In the genomic region with DNA sequence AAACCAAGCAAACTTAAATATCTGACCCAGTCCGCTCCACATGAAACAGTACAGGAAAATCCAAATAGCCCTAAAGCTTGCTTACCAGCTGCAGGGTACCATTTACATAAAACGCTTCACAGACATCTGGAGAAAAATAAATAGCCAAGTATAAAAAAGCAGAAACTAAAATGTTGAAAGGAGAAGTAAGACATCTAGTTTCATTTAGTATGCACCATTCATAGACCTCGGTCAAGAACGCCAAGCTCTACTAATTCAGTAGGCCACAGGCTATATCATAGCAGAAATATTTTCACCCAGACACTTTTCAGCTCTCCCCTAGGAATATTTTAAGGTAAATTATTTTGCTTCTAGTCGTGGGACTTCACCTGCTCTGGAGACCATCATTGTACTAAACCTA, we compare ENCODE assay signal across 12 mouse cellular contexts. TPM values are rescaled to one million over a fixed set of nuclear protein-coding genes. Genes with fewer than 3 reads are reported as not detected.
DNase-seq lines count a peak whose midpoint lies in the region; ATAC-seq and TF ChIP-seq lines count a peak whose summit lies in the region.
"Had no signal": no experiment of that assay in that cellular context is flagged by ENCODE, and none has a peak within 500 bp of the region (broad histone marks: within the 10 kb centered on the region; RNA-seq: fewer than 3 reads in every experiment).

No protein-coding gene starts in this region.

- peak overlapping the region; percentile 79; the same call in 1 of the 2 replicates for H3K4me3 ChIP-seq in hindbrain, embryonic 10.5 days
- H3K4me3 ChIP-seq in hindbrain, embryonic 11.5 days (ENCODE audit: low read depth, low read length) = no peak overlapping the region
- peak overlapping the region; percentile 54 for H3K4me3 ChIP-seq in bone marrow, adult 2 months (replicated peaks; ENCODE audit: control insufficient read depth, low read depth, low read length)
- H3K4me3 ChIP-seq in forebrain, embryonic 14.5 days (ENCODE audit: low read depth, low read length) = no peak overlapping the region
- H3K4me3 ChIP-seq in midbrain, embryonic 12.5 days = no peak overlapping the region

- no peak for TF ChIP-seq POLR2A in bone marrow, adult 2 months (IDR thresholded peaks at IDR 0.05; ENCODE audit: borderline replicate concordance, control insufficient read depth, low read depth, low read length)

- H3K9ac ChIP-seq in hindbrain, embryonic 11.5 days (ENCODE audit: low read depth, low read length) = no peak overlapping the region
- 0 out of 2 replicates have a peak overlapping the region, but pooled peaks have one; percentile 85 for H3K9ac ChIP-seq in forebrain, embryonic 14.5 days (ENCODE audit: low read length)
- no peak overlapping the region for H3K9ac ChIP-seq in midbrain, embryonic 12.5 days (replicated peaks)

- no peak for DNase-seq in hindbrain, embryonic 10.5 days (ENCODE audit: low spot score)
- no peak for DNase-seq in hindbrain, embryonic 11.5 days (ENCODE audit: low spot score)
- no peak for DNase-seq in forebrain, embryonic 14.5 days (ENCODE audit: low spot score)
- DNase-seq in adrenal gland, postnatal 10 days = no peak
- DNase-seq in left cerebral cortex, adult 11 months (ENCODE audit: low spot score) = no peak
- DNase-seq in cerebellum, postnatal 25 days = no peak
- DNase-seq: thymus, adult 18-20 months had no signal

- no peaks in the 10 kb centered on the region for H3K27me3 ChIP-seq in hindbrain, embryonic 10.5 days (ENCODE audit: insufficient read depth, poor library complexity, severe bottlenecking)
- no peaks in the 10 kb centered on the region for H3K27me3 ChIP-seq in hindbrain, embryonic 11.5 days (ENCODE audit: control insufficient read depth, insufficient read depth, low read length)
- no peaks in the 10 kb centered on the region for H3K27me3 ChIP-seq in forebrain, embryonic 14.5 days (replicated peaks; ENCODE audit: control insufficient read depth, insufficient read depth, low read length)
- H3K27me3 ChIP-seq in midbrain, embryonic 12.5 days = no peaks in the 10 kb centered on the region

- no peak for TF ChIP-seq CTCF in bone marrow, adult 2 months (IDR thresholded peaks at IDR 0.05; ENCODE audit: control insufficient read depth, insufficient read depth, low read length)

- H3K36me3 ChIP-seq in hindbrain, embryonic 10.5 days = 0 out of 2 replicates have a peak, but pooled peaks cover 3% of the 10 kb centered on the region
- H3K36me3 ChIP-seq in hindbrain, embryonic 11.5 days (ENCODE audit: control insufficient read depth, insufficient read depth, low read length) = no peaks in the 10 kb centered on the region
- no peaks in the 10 kb centered on the region for H3K36me3 ChIP-seq in forebrain, embryonic 14.5 days (ENCODE audit: control insufficient read depth, insufficient read depth, low read length)
- H3K36me3 ChIP-seq in midbrain, embryonic 12.5 days = 0 out of 2 replicates have a peak, but pooled peaks cover 5% of the 10 kb centered on the region

- peaks cover 25% of the 10 kb centered on the region for H3K4me1 ChIP-seq in hindbrain, embryonic 10.5 days (replicated peaks)
- no peaks in the 10 kb centered on the region for H3K4me1 ChIP-seq in hindbrain, embryonic 11.5 days (replicated peaks; ENCODE audit: control insufficient read depth, insufficient read depth, low read length)
- peaks cover 2% of the 10 kb centered on the region; the same call in 1 of the 2 replicates for H3K4me1 ChIP-seq in bone marrow, adult 2 months (ENCODE audit: control insufficient read depth, insufficient read depth, low read length)
- peaks cover 10% of the 10 kb centered on the region for H3K4me1 ChIP-seq in forebrain, embryonic 14.5 days (ENCODE audit: control insufficient read depth, insufficient read depth, low read length)
- peaks cover 17% of the 10 kb centered on the region for H3K4me1 ChIP-seq in midbrain, embryonic 12.5 days

- WGBS in hindbrain, embryonic 10.5 days = 89% methylated on average over 5 of the region's 5 CpGs
- WGBS in hindbrain, embryonic 11.5 days = 86% methylated on average over 5 of the region's 5 CpGs
- WGBS in bone marrow, adult 2 months = 37% methylated on average over 5 of the region's 5 CpGs
- 88% methylated on average over 5 of the region's 5 CpGs for WGBS in forebrain, embryonic 14.5 days
- 90% methylated on average over 5 of the region's 5 CpGs for WGBS in midbrain, embryonic 12.5 days

- H3K9me3 ChIP-seq in hindbrain, embryonic 10.5 days = no peaks in the 10 kb centered on the region
- H3K9me3 ChIP-seq in hindbrain, embryonic 11.5 days (ENCODE audit: control insufficient read depth, low read length) = no peaks in the 10 kb centered on the region
- no peaks in the 10 kb centered on the region for H3K9me3 ChIP-seq in forebrain, embryonic 14.5 days (replicated peaks; ENCODE audit: control insufficient read depth, low read length)
- H3K9me3 ChIP-seq in midbrain, embryonic 12.5 days = no peaks in the 10 kb centered on the region

- ATAC-seq in hindbrain, embryonic 11.5 days (ENCODE audit: low FRiP score) = no peak
- ATAC-seq in forebrain, embryonic 14.5 days = no peak
- ATAC-seq in midbrain, embryonic 12.5 days (ENCODE audit: low FRiP score, low read depth) = no peak

- no peak overlapping the region for H3K4me2 ChIP-seq in hindbrain, embryonic 11.5 days (replicated peaks; ENCODE audit: low read depth, low read length)
- peak overlapping the region; percentile 78 for H3K4me2 ChIP-seq in forebrain, embryonic 14.5 days (ENCODE audit: low read length)
- peak overlapping the region; percentile 90 for H3K4me2 ChIP-seq in midbrain, embryonic 12.5 days (replicated peaks)

- H3K27ac ChIP-seq in hindbrain, embryonic 10.5 days = no peak overlapping the region
- no peak overlapping the region for H3K27ac ChIP-seq in hindbrain, embryonic 11.5 days (ENCODE audit: low read depth, low read length)
- H3K27ac ChIP-seq in bone marrow, adult 2 months (ENCODE audit: control insufficient read depth, insufficient read depth, low read depth, low read length, poor library complexity) = peak overlapping the region; percentile 65; the same call in 1 of the 2 replicates
- H3K27ac ChIP-seq in forebrain, embryonic 14.5 days (ENCODE audit: low read depth, low read length) = no peak overlapping the region
- no peak overlapping the region for H3K27ac ChIP-seq in midbrain, embryonic 12.5 days (replicated peaks)

RNA-seq across cellular contexts. Expression of a gene that starts 10.6 kb away (rescaled TPM):
- 78.1 and 97.4 TPM in 2 replicates for polyA plus RNA-seq in hindbrain, embryonic 10.5 days (2016; fragmentation: Nextera tagmentation; extraction: Ambion mirVana)
- 137 and 141 TPM in 2 replicates for polyA plus RNA-seq in hindbrain, embryonic 11.5 days (2014; fragmentation: Nextera tagmentation; extraction: Ambion mirVana)
- 7.2 and 12.0 TPM in 2 replicates for polyA plus RNA-seq in bone marrow, adult 2 months (2011; ENCODE audit: insufficient read depth, insufficient read length, low replicate concordance, missing spikeins)
- 160 and 173 TPM in 2 replicates for polyA plus RNA-seq in forebrain, embryonic 14.5 days (2014; fragmentation: Nextera tagmentation; extraction: Ambion mirVana)
- 114 and 122 TPM in 2 replicates for polyA plus RNA-seq in midbrain, embryonic 12.5 days (2016; fragmentation: Nextera tagmentation; extraction: Ambion mirVana)
- total RNA-seq in adrenal gland, postnatal 10 days (2021) = 100 to 1,000 TPM; 105 to 114 TPM

RNA-seq across cellular contexts. Expression of a gene that starts 10.9 kb away (rescaled TPM):
- polyA plus RNA-seq in hindbrain, embryonic 10.5 days (2016; fragmentation: Nextera tagmentation; extraction: Ambion mirVana) = 21.7 and 22.6 TPM in 2 replicates
- 12.5 and 13.1 TPM in 2 replicates for polyA plus RNA-seq in hindbrain, embryonic 11.5 days (2014; fragmentation: Nextera tagmentation; extraction: Ambion mirVana)
- 12.8 and 25.8 TPM in 2 replicates for polyA plus RNA-seq in bone marrow, adult 2 months (2011; ENCODE audit: insufficient read depth, insufficient read length, low replicate concordance, missing spikeins)
- 20.0 and 26.8 TPM in 2 replicates for polyA plus RNA-seq in forebrain, embryonic 14.5 days (2014; fragmentation: Nextera tagmentation; extraction: Ambion mirVana)
- 23.6 and 26.5 TPM in 2 replicates for polyA plus RNA-seq in midbrain, embryonic 12.5 days (2016; fragmentation: Nextera tagmentation; extraction: Ambion mirVana)
- 10 to 100 TPM; 24.1 to 35.3 TPM for total RNA-seq in adrenal gland, postnatal 10 days (2021)

RNA-seq across cellular contexts. Expression of a gene that starts 47.2 kb away (rescaled TPM):
- polyA plus RNA-seq in hindbrain, embryonic 10.5 days (2016; fragmentation: Nextera tagmentation; extraction: Ambion mirVana) = 30.3 and 33.7 TPM in 2 replicates
- polyA plus RNA-seq in hindbrain, embryonic 11.5 days (2014; fragmentation: Nextera tagmentation; extraction: Ambion mirVana) = 36.8 and 54.2 TPM in 2 replicates
- polyA plus RNA-seq in bone marrow, adult 2 months (2011; ENCODE audit: insufficient read depth, insufficient read length, low replicate concordance, missing spikeins) = 6.2 and 13.0 TPM in 2 replicates
- 24.3 and 36.0 TPM in 2 replicates for polyA plus RNA-seq in forebrain, embryonic 14.5 days (2014; fragmentation: Nextera tagmentation; extraction: Ambion mirVana)
- 48.5 and 53.4 TPM in 2 replicates for polyA plus RNA-seq in midbrain, embryonic 12.5 days (2016; fragmentation: Nextera tagmentation; extraction: Ambion mirVana)
- total RNA-seq in adrenal gland, postnatal 10 days (2021) = 10 to 100 TPM; 30.4 to 43.1 TPM

RNA-seq across cellular contexts. Expression of a gene that starts 56.4 kb away (rescaled TPM):
- polyA plus RNA-seq in hindbrain, embryonic 10.5 days (2016; fragmentation: Nextera tagmentation; extraction: Ambion mirVana) = not detected in 2 replicates
- not detected in 2 replicates for polyA plus RNA-seq in hindbrain, embryonic 11.5 days (2014; fragmentation: Nextera tagmentation; extraction: Ambion mirVana)
- polyA plus RNA-seq in bone marrow, adult 2 months (2011; ENCODE audit: insufficient read depth, insufficient read length, low replicate concordance, missing spikeins) = not detected in 2 replicates
- not detected in 2 replicates for polyA plus RNA-seq in forebrain, embryonic 14.5 days (2014; fragmentation: Nextera tagmentation; extraction: Ambion mirVana)
- not detected in 2 replicates for polyA plus RNA-seq in midbrain, embryonic 12.5 days (2016; fragmentation: Nextera tagmentation; extraction: Ambion mirVana)
- not detected for total RNA-seq in adrenal gland, postnatal 10 days (2021)
- total RNA-seq: adrenal gland, postnatal 4 days; heart, postnatal 25 days had no signal
- polyA plus RNA-seq: embryonic facial prominence, embryonic 11.5 days had no signal

Comparison
In these comparisons a context has a peak if more than half of its experiments do, and no peak if none do; other contexts are left out.
1. H3K4me3 ChIP-seq: peak in hindbrain, embryonic 10.5 days (single experiment) and bone marrow, adult 2 months (single experiment); none in hindbrain, embryonic 11.5 days (single experiment), forebrain, embryonic 14.5 days (single experiment) and midbrain, embryonic 12.5 days (single experiment).